Mouse (Mus musculus): ENCODE results near the gene Smndc1.
"Not testable (repeated sequence)": the region's sequence is repeated elsewhere in the genome, so short reads cannot be mapped to it uniquely, and the experiment has no call there.

Smndc1 gene

GRCm38 (mm10) chr19:53412149-53412848 lies 21.9 kb upstream of the Smndc1 start:
- DNase-seq (ENCODE audit: low read depth): no peak

- DNase-seq (ENCODE audit: low read depth): no peak
These were observed 19.4 kb upstream of the Smndc1 start for GRCm38 (mm10) chr19:53409663-53410307.

- no peak for DNase-seq (ENCODE audit: low read depth)
These were observed 18.0 kb upstream of the Smndc1 start for GRCm38 (mm10) chr19:53408398-53408797.

- no peak for DNase-seq (ENCODE audit: low read depth)
These were observed 17.0 kb upstream of the Smndc1 start for GRCm38 (mm10) chr19:53407350-53407749.

- DNase-seq (ENCODE audit: low read depth): no peak
These were observed 15.4 kb upstream of the Smndc1 start for GRCm38 (mm10) chr19:53405810-53406209.

GRCm38 (mm10) chr19:53404837-53405356 lies 14.5 kb upstream of the Smndc1 start:
- DNase-seq (ENCODE audit: low read depth): no peak

- no peak for DNase-seq (ENCODE audit: low read depth)
These were observed 13.9 kb upstream of the Smndc1 start for GRCm38 (mm10) chr19:53404219-53404836.

GRCm38 (mm10) chr19:53402741-53403432 lies 12.5 kb upstream of the Smndc1 start:
- DNase-seq (ENCODE audit: low read depth): no peak

- no peak for DNase-seq (ENCODE audit: low read depth)
These were observed 10.1 kb upstream of the Smndc1 start for GRCm38 (mm10) chr19:53400332-53401110.

GRCm38 (mm10) chr19:53399213-53399612 lies 8.8 kb upstream of the Smndc1 start:
- no peak for DNase-seq (ENCODE audit: low read depth)

- DNase-seq (ENCODE audit: low read depth): no peak
These were observed 7.3 kb upstream of the Smndc1 start for GRCm38 (mm10) chr19:53397451-53398233.

- DNase-seq (ENCODE audit: low read depth): not testable (repeated sequence)
These were observed 5.4 kb upstream of the Smndc1 start for GRCm38 (mm10) chr19:53395805-53396204.

- DNase-seq (ENCODE audit: low read depth): not testable (repeated sequence)
These were observed 4.6 kb upstream of the Smndc1 start for GRCm38 (mm10) chr19:53394956-53395355.

GRCm38 (mm10) chr19:53394552-53394951 lies 4.2 kb upstream of the Smndc1 start:
- peak; percentile 62 for DNase-seq (ENCODE audit: low read depth)

- no peak for DNase-seq (ENCODE audit: low read depth)
These were observed 3.3 kb upstream of the Smndc1 start for GRCm38 (mm10) chr19:53393646-53394045.

GRCm38 (mm10) chr19:53392781-53393343 lies 2.5 kb upstream of the Smndc1 start:
- no peak for DNase-seq (ENCODE audit: low read depth)

- DNase-seq (ENCODE audit: low read depth): no peak
These were observed 1.4 kb upstream of the Smndc1 start for GRCm38 (mm10) chr19:53391787-53392186.

GRCm38 (mm10) chr19:53391386-53391785 lies 1.0 kb upstream of the Smndc1 start:
- DNase-seq (ENCODE audit: low read depth): no peak

- DNase-seq (ENCODE audit: low read depth): no peak
These were observed 437 bp downstream of the Smndc1 start for GRCm38 (mm10) chr19:53389851-53390431.

GRCm38 (mm10) chr19:53389417-53389816 lies 961 bp downstream of the Smndc1 start:
- DNase-seq (ENCODE audit: low read depth): no peak
